Mouse (Mus musculus): Measurements from ENCODE around the gene Hmcn2.

DNA sequence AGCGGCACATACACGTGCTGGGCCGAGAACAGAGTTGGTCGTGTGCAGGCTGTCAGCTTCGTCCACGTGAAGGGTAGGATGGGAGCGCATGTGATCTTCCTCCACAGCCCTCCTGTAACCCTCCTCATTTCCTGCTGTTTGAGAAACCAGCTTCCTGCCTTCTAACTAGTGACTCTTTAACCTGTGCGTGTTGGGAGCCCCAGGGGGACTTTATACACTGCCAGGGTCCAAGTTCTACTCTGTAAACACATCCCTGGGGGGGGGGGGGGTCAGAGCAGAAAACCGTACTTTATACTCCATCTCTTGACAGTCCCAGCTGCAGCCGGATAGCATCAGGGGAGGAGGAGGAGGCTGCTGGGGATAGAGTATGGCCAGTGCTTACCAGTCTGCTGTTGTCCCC lies 120.5 kb downstream of the Hmcn2 start:
- no peak for TF ChIP-seq POLR2A (IDR thresholded peaks at IDR 0.05; ENCODE audit: low read depth, low read length)
- no peak for TF ChIP-seq CTCF (IDR thresholded peaks at IDR 0.05; ENCODE audit: extremely low read depth, insufficient read length, insufficient replicate concordance, low read depth, low read length)
